Mouse (Mus musculus) embryo, embryonic 10 days (tissue): ENCODE data around the gene Apbb1.
A peak's percentile ranks its signal among the peaks of the same experiment; 100 is the strongest.

ENCODE experiments used
- DNase-seq: peaks from one replicate; pipeline ENCODE4 v3.0.0-alpha.2; 2015; ENCODE audit warnings: low spot score

The Apbb1 gene

DNA sequence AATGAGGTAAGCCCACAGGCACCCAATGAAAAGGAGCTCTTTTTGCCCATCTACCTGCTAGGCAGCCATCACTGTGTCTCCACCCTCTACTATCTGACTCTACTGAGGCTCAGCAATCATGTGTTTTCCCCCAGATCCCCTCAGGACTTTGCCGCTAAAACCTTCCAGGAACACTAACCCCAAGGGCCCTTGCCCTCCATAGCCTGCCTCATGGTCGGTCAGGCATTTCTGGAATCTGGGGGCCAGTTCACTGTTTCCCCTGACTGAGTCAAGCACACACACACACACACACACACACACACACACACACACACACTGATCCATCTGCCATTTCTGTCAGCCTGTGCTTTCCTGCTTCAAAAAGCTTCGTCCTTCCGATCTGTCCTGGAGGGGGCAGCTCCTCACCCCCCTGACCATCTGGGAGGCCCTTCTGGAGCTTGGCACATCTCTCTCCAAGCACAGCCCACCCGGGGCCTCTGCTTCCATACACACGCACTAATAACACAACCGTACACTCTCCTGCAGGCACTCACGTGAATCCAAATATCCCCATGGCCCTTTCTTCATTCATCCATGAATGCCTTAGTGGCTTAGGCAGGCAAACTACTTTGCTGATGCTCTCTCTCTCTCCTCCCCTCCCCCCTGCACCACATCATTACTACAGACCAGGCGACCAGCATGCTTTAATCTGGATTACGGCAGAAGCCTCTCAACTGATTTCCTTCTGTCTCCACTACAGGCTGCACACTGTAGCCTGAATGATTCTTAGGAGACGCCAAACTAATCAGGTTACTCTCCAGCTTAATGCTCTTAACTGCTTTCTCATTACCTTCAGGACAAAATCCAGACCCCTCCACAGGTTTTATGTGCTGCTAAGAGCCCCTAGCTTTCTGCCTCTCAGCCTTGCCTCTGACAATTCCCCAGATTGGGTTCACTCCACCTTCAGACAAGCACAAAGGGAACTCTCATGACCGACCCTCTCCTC lies 11.6 kb downstream of the Apbb1 start:
- no peak for DNase-seq

DNA sequence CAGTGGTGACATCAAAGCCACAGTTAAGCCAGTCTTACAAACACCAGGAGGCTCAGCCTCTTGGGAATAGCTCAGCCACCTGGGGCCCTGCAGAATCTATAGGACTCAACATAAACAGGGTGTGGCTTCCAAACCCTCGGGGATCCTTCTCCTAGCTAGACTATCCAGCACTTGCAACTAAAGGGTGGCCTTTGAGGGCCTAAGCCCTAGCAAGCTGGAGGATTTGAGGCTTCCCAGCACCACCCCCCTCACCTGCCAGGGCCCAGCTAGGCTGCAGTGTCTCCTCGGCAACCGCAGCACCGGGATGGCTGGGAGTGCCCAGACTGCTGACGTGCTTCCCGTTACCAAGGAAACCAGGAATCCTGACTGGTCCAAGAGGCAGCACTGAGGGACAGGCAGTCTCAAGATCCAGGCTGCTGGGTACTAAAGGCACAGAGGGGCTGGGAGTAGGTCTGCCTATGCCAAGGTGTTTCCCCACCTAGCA lies 12.4 kb downstream of the Apbb1 start:
- peak; percentile 80 for DNase-seq

DNA sequence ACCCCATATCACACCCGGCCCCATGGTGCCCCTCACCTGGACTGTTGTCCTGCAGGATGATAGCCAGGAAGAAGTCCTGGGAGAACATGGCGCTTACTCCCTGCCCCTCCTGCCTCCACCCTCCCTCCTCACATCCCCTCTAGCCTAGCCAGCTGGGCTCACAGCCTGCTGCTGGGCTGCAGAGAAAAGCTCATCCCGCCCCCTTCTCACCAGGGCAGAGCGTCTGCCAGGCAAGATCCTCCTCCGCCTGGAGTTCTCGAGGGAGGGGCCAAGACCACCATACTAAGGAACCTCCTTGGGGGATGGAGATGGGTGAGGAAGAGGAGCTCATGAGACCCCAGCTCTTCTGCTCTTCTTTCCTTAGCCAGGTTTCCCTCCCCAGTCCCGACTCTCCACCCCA lies 12.9 kb downstream of the Apbb1 start:
- DNase-seq, result no peak

DNA sequence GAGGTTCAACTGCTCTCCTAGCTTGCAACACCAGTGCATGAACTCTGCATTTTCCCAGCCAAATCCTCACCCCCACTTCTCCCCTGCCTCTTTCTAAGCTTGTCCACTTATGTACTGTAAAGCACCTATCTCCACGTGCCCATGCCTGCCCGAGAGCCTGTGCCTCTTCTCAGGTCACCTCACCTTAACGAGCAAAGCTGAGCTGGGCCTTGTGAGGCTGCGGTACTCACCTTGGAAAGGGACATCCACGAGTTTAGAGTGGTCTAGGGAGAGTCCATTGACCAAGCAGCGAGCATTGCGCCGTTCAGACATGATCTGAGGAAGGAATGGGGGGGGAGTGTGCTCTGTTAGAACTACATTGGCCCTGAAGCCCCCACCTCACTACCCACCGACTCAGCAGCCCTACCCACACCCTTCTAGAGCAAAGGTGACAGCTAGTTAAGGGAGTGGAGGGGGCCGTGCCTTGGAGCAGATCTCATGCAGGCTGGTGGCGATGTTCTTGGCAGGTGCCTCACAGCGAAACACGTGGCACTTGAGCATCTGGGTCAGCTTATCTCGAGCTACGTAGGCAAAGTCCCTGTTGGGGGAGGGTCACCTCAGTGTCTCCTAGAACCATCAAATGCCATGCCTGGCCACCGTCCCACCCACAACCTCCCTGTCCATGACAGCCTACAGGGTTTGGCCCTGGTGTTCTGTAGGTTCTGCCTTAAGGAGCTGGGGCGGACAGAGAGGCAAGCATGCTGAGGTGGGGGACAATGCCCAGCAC lies 16.2 kb downstream of the Apbb1 start:
- no peak for DNase-seq

DNA sequence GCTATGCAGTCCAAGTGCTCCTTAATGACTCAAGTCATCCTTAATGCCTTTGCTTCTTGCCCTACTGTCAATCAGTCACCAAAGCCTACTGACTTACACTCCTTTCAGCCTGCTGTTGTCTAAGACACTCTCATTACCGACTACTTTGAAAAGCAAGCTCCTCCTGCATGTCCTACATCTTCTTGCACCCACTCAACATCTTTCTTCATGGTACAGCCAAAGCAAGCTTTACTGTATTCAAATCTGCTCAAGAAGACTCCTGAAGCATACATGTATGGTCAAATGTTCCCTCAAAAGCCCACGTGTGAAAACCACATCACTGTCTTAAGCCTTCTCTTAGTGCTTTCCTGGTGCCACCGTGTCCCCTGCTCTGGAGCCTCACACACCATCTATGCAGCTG lies 18.1 kb downstream of the Apbb1 start:
- DNase-seq, result no peak

DNA sequence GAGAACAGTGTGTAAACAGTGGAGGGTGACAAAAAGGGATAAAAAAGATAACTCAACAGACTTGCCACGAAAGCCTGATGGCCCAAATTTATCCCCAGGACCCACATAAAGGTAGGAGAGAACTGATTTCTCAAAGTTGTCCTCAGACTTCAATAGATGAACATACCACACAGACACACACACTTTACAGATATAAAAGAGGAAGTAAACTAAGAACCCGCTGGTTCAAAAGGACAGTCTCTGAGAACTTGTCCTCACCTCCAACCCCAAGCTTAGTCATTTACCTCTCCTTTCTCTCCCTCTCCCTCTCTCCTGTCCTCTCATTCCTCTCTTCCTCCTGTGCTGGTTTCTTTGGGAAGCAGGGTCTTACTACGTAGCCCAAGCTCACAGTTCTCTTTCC lies 19.1 kb downstream of the Apbb1 start:
- DNase-seq, result no peak

DNA sequence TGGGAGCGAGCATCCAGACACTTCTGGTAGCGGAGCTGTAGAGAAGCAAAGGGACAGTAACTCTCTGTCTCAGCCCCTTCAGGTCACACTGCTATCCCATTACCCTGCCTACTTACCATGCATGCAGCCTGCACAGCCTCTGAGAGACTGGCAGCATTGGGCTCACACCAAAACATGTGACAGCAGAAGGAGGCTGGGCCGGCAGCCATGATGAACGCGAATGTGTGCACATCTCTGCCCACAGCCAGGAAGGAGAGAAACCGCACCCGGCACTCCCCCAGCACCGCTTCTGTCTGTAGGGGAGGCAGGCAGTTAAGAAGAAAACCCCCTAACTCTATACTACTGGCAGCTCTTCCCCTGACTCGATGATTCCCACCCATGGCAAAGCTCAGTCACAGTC lies 22.4 kb downstream of the Apbb1 start:
- DNase-seq, result no peak

DNA sequence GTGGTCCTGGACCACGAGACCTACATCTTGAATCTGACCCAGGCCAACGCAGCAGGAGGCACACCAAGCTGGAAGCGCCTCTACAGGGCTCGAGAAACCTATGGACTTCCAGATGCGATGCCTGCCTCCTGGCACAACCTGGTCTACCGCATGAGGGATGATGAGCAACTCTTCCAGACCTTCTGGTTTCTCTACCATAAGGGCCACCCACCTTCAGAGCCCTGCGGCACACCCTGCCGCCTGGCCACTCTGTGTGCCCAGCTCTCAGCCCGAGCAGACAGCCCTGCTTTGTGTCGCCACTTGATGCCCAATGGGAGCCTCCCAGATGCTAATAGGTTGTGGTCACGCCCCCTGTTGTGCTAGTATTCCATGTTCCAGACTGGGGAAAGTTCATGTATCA lies 23.8 kb downstream of the Apbb1 start:
- DNase-seq, result no peak

DNA sequence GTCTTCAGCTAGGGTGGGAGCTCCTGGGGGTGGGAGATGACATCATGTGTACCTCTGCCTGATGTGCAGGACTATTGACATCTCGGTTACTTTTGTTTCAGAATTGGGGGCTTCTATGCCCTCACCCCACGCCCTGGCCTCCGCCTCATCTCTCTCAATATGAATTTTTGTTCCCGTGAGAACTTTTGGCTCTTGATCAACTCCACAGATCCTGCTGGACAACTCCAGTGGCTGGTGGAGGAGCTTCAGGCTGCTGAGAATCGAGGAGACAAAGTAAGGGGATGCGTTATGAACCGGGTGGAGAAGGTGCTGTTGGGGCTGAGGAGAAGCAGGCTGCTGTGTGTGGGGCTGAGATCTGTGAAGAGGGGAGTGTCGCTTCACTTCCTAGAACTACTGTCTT lies 25.0 kb downstream of the Apbb1 start:
- DNase-seq, result no peak

DNA sequence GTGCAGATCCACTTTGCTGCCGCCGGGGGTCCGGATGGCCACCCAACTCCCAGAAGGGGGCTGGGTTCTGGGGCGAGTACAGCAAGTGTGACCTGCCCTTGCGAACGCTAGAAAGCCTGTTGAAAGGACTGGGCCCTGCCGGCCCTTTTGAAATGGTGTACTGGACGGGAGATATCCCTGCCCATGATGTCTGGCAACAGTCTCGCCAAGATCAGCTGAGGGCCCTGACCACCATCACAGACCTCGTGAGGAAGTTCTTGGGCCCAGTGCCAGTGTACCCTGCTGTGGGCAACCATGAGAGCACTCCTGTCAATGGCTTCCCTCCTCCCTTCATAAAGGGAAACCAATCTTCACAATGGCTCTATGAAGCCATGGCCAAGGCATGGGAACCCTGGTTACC lies 25.9 kb downstream of the Apbb1 start:
- no peak for DNase-seq

DNA sequence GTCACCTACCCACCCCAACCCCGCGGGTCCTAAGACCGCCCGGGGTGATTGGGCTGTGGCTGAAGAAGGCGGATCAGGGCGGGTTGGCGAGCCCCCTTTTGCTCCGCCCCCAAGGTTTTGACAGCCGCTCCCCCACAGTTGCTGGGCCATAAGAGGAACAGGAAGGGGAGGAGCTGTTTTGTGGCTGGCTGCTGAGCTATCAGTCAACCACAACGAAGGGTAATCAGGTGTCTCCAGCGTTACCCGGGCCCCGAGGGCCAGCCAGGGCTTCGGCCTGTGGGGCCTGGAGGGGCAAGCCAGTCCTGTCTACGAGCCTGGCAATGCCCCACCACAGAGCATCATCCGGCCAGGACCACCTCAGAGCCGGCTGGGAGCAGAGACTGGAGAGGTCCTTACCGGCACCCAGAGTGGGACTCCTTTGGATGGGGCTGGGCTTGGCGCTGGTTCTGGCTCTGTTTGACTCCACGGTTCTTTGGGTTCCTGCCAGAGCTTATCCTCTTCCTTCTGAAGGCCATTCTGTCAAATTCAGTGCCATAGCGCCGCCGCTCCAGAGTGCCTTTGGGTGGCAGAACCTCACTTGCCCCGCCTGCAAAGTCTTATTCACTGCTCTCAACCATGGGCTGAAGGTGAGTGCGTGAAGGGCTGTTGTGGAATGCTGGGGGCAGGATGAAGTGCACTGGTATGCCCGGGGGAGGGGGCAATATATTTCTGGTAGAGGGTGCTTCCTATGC lies 27.1 kb downstream of the Apbb1 start, which contains the start of gene Smpd1:
Gene Smpd1 (plus strand): TSS at position 149 of the 731 bp plus-strand sequence.
- peak; percentile 92 for DNase-seq

DNA sequence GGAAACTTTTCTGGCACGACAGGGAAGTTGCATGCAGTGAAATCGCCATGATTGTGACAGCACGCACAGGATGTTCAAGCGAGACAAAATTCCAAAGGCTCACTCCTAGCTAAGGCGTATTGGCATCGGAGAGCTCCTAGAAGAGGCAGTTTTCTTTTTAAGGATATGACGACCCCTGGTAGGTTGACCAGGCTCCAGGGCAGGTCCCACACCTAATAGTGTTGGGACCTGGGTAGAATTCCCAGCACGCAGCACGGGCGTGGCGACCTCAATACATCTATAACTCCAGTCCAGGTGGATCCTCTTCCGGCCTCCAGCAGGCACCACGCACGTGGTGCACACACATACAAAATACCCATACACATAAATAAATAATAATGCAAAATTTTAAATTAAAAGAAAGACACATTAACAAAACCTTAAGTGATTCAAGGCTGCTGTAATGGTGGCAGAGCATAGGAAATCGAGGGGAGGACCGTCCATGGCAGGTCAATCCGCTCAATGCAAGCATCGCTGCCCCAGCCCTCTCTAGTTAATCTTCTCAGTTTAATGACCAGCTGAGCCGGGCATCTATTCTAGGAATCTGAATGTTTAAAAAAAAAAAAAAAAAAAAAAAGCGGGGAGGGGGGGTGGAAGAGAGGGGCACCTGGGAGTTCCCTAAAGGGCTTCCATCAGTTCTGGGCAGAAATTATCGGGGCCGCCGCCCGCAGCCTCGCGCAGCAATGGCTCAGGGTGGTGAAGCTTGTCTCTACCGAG lies 27.8 kb downstream of the Apbb1 start:
- no peak for DNase-seq

DNA sequence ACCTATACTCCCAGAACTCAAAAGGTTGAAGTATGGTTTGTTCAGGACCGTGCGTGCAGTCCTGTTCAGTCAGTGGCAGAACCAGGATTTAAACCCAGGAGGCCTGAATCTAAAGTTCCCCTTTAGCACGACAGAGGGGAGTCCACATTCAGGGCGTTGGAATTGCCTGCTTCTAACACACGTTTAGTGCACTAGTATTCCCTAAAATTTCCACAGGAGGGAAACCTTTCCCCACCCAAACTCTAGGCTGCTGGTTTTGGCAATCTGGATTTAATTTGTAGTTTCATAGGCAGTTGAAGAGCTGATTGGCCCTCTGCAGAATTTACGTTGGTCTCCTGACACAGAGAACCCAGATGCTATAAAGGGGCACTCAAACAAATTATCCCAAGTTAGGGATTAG lies 32.4 kb downstream of the Apbb1 start:
- peak; percentile 50 for DNase-seq

DNA sequence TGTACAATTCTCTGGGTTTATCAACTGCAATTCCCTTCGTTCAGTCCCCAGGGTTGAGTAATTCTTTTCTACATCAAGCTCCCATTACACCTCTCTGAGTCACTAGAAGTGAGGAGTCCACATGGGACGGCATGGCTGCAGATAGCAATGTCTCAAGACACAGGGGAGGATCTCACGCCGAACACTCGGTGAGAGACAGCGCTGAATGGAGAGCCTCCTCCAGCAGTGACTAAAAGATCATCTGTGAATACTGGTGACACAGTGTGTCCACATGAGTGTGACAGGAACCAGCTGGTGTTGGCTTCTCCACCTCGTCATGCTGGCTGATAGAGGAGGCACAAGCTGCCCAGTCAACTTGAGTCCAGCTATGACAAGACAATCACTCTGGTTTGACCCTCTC lies 33.5 kb downstream of the Apbb1 start:
- DNase-seq, result no peak

DNA sequence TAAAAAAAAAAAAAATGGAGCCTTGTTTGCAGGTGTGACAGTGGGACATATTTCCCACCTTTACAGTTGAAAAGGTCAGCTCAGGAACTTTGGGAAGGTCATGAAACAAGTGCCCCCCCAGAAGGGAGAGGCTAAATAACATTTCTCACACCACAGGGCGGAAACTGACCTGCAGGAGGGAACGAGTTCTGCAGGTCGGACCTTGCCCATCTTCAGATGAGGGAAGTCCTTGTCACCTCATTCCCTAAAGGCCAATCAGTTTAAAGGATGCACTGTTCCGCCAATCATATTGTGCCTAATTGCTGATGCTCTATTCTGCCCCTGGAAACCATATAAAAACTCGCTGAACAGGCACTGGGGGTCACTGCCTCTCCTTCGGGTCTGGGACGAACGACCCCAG lies 35.5 kb downstream of the Apbb1 start:
- no peak for DNase-seq

DNA sequence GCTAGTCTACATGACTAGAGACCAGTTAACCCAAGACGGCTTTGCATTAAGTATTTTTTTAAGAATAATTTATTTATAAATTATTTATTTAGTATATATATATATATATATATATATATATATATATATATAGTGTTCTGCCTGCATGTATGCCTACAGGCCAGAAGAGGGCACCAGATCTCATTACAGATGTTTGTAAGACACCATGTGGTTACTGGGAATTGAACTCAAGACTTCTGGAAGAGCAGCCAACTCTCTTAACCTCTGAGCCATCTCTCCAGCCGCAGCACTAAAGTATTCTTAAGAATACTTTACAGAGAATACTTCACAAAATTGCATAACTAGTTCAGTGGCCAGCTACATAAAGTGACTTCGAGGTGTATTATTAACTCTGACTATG lies 47.3 kb downstream of the Apbb1 start:
- DNase-seq, result no peak

DNA sequence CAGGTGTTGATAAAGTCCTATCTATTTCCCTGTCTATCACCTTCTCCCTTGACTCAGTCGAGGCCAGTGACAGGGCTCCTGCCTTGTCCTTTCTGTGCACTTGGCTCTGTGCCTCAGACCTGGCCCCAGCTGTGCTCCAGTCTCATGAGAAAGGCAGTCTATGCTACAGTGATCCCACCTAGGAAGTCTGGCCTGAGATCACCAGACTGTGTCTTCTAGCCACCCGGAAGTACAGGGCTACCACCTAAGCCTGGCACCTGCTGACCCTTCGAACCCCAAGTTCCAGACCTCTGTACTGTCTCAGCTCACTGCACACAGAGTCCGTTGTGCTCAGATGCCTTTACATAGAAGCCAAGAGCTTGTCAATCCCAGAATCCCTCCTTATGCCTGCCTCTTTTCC lies 53.4 kb downstream of the Apbb1 start:
- no peak for DNase-seq

DNA sequence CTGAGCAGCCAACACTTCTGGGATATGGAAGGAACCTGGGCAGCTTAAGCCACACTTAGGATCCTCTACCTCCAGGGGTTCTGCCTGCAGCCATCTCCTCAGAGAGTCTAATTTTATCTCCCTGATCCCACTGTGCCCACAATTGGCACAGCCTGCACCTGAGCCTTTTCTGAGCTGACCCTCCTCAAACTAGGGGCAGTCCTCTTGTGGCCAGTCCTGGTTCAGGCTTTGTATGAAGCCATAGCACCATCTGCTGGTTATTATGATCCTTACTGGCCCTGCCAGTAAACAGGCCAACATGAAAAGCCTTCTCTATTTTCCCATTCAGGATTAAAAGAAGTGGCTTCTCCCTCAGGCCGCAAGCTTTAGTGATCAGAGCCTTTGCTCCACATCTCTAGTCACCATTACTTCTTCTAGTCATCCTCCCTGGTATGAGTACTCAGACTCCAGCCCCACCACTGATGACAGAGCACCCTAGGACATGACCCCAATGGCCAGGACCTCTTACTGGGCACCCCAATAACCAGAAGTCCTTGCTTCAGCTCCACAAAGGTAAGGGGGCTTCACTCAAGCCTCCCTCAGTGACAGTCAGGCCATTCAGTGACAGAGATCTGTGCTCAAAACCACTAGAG lies 54.0 kb downstream of the Apbb1 start:
- DNase-seq, result peak; percentile 72

DNA sequence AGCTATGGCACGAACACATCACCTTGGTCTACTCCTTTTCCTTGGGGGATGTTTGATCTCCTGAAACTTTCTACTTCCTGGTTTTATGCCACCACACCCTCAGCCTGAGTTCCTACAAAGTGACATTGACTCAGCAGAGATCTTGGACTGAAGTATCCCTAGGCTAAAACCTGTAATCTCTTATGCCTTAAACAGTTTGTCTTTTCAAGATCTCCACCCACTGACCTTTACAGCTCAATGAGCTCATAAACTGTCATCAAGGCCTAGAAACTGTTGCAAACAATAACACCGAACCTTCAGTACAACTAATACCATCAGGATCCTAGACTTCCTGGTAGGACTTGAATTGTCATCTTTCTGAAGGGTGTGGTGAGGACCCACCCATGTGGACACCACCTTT lies 57.2 kb downstream of the Apbb1 start:
- DNase-seq, result no peak

DNA sequence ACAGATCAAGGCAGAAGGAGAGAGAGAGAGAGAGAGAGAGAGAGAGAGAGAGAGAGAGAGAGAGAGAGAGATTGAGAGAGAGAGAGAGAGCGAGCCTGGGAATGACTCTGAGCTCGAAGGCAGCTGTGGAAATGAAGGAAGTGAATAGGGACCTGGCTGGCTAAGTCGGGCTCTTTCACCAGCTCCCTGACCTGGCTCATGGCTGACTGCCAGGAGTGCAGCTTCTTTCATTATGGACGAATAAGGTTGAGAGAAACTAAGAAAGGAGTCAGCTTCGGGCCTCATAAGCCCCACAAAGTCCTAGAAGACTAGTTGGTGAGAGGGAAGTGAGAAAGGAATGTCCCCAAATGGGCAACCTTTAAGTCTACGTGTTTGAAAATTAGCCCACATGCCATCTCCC lies 61.3 kb downstream of the Apbb1 start:
- DNase-seq, result peak; percentile 20

DNA sequence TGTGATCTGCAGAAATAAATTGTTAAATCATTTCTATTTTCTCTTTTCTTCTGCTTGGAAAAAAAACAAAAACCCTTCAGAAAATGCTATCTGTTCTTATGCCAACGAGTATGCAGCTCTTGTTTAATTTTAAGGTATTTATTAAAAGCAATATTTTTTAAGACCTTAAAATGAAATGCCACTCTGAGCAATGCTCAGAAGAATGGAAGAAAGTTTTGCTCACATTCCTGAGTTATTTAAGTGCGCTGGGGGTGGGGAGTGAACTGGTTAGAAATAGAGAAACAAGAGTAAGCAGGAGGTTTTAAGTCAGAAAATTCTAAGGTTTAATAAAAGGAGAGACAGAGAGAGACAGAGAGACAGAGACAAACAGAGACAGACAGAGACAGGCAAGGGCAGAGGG lies 61.7 kb downstream of the Apbb1 start:
- DNase-seq, result no peak
